Mouse (Mus musculus) activated CD4-positive, CD25-positive, alpha-beta regulatory T cell, adult 4 months (primary cell): ENCODE results near the gene Tbc1d15. TPM values are rescaled to one million over a fixed set of nuclear protein-coding genes. Genes with fewer than 3 reads are reported as not detected.

Source experiments
- ATAC-seq: one replicate; pipeline ENCODE4 v1.8.0; 2017
- polyA plus RNA-seq, 2 experiments: library from polyadenylated mRNA; unstranded; fragments of 100-300 nt; shearing (Covaris generic); gene quantifications; one replicate each; pipeline ENCODE4 v1.2.1; 2017

The Tbc1d15 gene
- polyA plus RNA-seq, result 100 to 1,000 TPM in 1 of 2 experiments, 10 to 100 TPM in 1; 87.7 to 108 TPM

DNA sequence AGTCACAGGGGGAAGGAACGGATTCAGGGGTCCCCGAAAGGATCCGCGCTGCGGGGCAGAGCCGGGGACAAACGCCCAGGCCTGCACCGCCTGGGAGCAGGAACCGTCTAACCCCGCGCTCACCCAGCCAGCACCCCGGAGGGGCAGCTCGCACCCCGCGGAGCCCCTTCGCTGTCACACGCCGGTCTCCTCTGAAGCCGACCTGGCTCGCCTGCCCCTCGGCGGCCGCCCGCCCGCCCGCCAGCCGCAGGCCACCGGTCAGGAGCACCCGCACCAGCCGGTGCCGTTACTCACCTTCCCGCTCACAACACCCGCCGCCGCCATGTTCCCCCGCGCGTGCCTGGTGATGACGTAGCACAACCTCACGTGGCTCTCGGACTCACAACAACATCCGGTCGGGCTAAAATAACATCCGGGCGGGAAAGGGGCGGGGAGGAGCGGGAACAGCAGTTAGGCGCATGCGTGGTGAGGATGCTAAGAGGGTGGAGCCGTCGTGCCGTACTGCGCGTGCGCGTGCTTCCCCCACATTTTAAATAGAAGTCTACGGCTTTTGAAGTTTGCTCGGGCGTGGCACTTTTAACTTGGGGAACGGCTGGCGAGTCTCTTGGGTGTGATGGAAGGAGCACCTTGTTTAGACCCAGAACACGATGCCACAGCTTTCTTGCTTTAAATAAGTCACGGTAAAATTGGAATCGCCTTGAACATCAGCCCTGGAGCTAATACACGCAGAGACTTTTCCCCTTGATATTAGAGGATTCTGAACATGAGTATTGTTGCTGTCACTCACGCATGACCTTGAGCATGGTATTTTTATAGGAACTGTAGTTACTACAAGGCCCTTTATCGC, at the start of gene Tbc1d15:
Gene Tbc1d15, minus strand, starts transcription at position 380 of the 847 bp plus-strand sequence.
- peak; percentile 86 for ATAC-seq

DNA sequence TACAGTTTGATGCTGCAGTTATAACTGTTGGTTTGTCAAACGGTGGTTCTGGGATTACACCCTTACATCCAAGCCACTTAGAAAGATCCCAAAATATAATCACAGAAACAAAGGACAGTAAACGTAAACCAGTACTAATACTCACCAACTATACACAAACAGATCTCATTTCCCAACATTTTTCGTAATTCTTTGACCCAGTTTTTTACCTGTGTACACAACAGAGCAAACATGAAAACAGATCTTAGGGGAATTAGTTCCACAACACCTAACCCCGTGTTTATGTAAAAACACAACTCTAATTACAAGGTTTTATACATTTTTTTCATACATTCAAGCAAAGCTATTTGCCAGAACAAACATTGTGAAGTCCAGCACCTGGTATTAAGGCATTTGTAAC, 47.4 kb upstream of the Tbc1d15 start:
- no peak for ATAC-seq

DNA sequence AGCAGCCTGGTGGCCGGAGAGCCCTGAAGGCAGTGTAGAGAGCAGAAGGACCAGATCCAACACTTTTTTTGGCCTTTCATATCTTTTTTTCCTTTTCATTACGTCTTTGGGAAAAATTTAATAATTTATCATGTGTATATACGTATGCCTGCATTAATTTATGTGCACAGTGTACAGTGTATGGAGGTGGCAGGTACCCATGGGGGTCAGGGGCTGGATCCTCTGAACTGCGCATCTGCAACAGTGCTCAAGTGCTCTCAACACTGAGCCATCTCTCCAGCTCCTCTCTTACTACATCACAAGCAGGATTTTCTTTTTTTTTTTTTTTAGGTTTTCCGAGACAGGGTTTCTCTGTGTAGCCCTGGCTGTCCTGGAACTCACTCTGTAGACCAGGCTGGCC, 46.3 kb upstream of the Tbc1d15 start:
- no peak for ATAC-seq

DNA sequence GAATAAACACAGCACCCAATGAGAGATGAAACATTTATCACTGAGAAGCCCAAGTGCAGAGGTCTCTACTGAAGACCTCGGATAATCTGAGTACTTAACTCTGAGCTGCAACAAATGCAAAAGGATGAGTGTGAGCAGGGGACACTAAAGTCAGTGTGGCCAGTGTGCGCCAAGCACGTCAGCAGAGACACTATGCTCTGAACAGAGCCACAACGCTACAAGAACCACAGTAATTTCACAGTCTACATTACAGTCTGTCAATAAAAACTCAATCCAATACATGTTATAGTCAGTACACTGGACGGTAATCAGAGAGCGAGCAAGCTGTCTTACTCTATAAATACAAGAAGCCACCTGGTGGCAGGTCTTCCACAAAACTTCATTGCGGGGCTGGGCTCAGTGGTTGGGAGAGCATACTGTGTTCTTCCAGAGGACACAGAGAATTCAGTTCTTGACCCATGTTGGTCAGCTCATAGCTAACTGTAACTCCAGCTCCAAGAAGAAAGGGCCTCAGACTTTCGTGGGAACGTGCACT, 45.2 kb upstream of the Tbc1d15 start:
- ATAC-seq, result no peak

DNA sequence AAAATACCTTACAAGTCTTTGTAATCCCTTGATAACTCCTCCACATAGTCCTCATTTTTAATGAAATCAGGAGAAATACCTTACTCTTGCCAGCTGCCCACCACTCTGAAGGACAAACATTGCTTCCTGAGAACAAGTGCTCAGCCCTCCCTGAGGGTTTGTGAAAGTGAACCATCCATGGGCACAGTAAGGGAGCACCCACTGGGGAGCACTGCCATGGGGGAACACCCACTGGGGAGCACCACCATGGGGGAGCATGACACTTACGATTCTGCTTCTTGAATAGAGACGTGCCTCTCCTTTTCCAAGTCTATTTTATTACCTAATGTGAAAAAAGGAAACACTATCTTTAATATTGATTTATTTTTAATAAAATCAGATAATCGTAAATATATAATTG, 43.9 kb upstream of the Tbc1d15 start:
- no peak for ATAC-seq

DNA sequence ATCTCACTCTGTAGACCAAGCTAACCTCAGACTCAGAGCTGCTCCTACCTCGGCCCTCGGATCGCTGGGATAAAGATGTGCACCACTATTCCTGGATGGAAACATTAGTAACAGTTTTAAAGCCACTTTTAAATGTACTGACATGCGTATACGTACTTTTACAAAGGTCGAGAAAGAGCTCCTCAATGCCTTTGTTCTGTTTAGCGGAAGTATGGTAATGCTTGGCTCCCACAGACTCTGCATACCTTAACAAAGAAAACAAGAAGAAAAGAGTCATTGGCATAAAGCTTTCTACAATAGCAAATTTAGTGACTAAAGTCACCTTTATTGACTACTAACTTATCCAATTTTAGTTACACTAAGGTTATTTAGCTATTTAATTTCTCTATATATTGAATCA, 43.4 kb upstream of the Tbc1d15 start:
- ATAC-seq, result no peak

DNA sequence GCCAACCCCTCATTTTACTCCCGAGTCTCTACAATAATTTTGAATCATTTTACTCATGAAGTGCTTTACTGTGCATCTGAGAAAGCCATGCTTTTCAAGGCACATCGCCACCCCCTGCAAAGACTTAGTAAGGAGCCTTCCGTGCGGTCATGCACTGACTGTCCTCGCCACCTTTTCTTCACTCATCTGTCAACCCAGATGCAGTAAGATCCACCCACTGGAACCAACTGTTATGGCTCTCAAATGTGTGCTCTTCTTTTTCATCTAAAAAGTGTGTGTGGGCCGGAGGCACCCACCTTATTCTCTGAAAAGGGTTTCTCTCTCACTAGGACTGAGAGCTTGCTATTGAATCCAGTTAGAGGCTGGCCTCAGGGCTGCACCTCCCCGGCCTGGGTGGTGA, 42.7 kb upstream of the Tbc1d15 start:
- no peak for ATAC-seq

DNA sequence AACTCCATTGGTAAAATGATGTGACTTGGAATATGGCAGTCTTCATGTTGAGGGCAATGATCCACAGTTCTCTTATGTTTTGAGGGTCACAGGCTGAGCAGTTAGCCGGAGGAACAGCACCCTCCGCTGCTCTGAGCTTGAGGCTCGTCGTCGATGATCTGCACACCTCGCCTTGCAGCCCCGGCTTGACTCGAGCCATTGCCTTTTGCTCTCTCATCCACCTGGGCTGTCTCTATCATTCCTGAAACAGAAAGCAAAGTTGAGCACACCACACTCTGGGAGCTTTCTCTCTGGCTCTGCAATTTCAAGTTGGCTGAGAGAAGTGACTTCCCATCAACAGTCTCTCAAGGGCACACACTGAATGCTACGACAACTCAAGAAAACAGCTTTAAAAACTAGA, 39.4 kb upstream of the Tbc1d15 start:
- no peak for ATAC-seq

DNA sequence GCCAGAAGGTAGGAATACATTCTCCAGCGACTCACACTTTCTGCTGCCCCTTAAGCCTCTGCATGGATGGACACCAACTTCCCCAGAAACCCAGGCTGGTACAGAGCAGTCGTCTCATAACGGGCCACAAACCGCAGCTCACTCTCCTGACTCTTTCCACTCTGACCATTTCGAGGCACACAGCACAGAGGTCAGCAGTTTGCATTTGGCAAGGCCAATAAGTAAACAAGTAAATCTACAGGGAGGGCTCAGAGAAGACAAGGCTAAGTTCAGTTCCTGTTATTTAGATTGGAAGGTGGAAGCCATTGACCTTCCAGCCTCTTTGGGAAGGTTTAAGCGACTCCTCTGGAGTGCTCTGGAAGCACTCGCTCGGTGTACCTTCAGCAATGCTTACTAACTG, 37.6 kb upstream of the Tbc1d15 start:
- no peak for ATAC-seq

DNA sequence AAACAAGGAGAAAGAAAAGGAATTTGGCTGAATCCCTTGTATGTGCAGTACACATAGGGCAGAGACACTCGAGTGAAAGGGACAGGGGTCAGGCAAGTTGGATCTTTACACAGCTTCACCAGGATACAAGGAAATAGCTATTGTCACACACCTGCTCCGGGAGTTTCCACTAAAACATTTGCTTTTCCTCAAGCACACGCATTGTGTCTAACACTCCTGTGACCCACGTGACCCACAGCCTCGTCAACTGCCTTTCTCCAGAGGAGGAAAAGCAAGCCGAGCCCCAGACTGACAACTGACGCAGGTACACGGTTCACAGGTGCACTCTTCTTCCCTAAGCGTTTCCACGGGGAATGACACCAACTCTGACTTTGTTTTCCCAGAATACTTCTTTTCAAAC, 32.9 kb upstream of the Tbc1d15 start:
- no peak for ATAC-seq

DNA sequence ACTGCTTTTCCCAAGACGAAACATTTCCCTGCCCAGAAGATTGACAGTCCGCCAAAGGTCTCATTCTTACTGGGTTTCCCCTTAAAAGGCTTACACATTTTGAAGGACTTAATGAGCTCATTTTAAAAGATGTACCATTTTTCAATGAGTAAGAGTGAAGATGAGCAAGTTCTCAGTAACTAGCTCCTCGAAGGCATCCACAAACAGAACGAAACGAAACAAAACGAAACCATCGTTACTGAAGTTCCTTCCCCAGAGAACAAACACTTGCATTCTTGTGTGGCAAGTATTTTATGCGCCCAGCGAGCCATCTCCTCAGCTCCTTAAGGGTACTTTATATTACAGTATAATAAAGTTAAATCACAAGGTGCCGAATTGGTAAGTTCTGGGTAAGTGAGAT, 30.1 kb upstream of the Tbc1d15 start:
- ATAC-seq, result no peak

DNA sequence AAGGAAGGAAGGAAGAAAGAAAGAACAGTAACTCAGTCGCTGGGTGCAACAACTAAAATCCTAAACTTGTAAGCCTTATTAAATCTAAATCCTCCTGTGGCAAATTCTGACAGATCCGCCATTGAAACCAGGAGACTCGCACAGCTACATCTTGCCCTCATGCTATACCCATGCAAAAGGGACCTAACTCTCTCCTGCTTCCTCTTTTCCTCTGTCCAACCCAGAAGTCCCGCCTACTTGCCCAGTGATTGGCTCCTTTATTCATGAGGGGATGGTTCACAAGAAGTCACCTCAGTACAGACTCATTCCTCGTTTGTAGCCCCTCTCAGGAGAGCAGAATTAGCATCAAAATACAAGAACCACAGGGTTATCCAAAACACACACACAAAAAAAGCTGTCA, 20.4 kb upstream of the Tbc1d15 start:
- ATAC-seq, result no peak

DNA sequence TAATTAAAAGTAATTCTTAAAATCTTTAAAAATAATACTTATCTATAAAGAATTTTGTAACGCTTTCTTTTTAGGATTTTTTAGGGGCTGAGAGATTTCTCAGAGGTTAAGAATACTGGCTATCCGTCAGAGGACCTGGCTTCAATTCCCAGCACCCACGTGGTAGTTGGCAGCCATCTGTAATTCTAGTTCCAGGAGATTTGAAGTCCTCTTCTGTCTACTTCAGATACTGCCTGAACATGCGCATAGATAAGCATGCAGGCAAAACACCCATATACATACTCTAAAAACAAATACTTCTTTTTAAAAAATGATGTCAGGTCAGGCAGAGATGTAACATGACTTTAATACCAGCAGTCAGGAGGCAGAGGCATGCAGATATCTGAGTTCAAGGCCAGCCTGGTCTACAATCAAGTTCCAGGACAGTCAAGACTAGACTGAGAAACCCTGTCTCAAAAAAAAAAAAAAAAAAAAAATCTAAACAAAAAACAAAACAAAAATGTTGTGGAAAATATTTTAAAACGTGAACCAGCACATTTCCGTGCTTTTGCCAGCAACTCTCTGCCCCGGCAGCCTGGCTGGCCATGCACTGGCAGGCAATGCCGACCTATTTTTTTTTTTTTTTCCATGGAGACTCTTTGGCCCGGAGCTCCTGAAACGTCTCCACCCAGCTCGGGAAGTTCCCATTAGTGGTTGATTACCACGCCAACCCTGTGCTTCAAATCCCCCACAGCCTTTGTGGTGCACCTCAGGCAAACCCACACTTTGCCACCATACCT, 19.5 kb upstream of the Tbc1d15 start:
- no peak for ATAC-seq

DNA sequence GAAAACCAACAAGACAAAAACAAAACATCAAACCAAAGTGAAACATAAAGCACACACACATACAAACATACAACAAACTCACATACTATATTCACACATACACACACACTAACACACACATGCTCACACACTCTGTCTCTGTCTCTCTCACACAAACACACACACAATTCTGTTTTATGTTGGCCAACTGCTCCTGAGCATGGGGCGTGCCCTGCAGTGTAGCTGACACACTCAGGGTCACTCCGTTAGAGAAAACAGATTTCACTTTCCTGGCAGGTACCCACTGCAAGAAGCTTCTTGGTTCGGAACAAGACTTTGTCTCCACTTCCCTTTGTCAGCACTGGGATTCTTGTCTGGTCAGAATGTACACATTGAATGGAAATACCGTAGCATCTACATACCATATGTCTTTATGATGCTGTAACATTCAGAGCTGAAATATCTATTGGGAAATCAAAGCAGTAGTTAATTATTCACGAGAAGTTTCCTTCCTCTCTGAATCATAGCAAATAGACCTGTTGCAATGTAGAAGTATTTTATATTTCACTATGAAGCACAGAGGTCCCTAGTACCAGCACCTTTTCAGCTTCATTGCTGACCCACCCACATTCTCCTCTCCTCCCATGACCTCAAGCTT, 11.8 kb upstream of the Tbc1d15 start:
- ATAC-seq, result no peak

DNA sequence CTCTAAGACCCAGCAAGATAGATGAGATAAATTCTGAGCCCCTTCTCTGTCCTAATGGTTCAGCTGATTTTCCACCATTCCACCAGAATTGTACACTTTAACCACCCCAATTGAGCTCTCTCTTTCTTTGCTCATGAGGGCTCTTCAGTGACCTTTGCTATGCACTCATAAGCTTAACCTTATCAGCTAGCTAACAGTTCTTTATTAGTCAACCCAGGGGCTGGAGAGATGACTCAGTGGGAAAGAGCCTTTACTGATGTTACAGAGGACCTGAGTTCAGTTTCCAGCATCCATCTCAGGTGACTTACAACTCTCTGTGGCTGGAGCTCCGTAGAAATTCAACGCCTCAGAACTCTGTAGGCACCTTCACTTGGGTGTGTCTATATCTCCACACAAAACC, 11.0 kb upstream of the Tbc1d15 start:
- ATAC-seq, result no peak

DNA sequence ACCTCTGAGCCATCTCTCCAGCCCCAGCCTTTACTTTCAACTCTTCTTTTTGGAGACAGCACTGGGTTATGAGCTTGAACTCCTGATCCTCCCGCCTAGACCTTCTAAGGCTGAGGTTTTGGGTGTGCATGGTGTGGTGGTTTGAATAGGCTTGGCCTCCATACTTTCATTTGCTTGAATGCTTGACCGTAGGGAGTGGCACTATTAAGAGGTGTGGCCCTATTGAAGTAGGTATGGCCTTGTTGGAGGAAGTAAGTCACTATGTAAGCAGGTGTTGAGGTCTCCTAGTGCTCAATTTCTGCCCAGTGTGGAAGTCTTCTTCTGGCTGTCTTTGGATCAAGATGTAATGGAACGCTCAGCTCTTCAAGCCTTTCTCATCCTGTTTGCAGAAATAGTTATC, 10.2 kb upstream of the Tbc1d15 start:
- no peak for ATAC-seq

DNA sequence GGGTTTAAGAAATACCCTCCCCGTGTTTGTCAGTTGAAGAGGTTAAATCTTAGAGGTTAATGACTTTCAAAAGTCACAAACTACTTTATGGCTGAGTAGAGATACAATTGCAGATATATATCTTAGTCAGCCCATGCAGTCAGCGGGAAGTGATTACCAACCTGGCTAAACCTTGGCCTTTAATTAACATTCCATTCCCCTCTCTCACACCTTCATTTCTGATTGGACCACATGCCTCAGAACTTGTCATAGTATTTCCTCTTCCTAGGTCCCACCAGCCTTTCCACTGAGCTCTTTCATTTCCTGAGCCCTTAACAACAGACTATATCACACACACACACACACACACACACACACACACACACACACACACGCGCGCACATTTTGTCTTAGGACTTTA, 4.9 kb upstream of the Tbc1d15 start:
- ATAC-seq, result no peak

DNA sequence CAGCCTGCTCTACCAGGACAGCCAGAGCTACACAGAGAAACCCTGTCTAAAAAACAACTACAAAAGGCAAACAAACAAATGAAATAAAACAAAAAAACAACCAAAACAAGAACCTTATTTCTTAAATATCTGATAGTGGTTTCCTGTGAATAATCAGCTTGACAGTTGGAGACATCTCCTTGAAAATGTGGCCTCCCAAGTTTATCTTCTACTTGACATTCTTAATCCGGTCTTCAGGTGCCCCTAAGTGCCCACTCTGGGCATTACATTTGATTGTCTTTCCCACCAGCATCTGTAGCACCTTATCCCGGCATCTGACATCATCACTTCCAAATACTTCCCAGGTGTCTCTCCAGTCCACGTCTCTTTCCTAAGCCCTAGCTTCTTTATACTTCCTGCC, 2.3 kb upstream of the Tbc1d15 start:
- ATAC-seq, result no peak

DNA sequence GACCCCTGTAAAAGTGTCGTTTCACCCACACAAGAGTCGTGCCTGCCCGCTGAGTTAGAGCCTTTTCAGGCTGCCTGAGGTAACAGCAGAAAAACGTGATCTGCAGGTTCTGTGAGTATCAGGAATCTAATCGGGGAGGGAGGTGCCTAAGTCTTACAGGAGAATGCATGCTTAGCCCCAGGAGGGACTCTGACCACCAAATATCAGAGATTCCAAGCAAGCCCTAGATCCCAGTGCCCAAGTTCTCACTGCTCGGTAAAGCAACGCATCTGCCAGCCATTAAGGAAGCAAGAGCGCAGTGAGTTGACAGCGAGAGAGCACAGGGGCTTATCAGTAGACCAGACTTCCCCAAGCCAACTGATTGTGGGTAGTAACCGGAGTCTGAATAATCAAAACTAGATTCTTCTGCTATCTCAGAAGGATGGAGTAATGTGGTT, 1.1 kb upstream of the Tbc1d15 start:
- ATAC-seq, result no peak

DNA sequence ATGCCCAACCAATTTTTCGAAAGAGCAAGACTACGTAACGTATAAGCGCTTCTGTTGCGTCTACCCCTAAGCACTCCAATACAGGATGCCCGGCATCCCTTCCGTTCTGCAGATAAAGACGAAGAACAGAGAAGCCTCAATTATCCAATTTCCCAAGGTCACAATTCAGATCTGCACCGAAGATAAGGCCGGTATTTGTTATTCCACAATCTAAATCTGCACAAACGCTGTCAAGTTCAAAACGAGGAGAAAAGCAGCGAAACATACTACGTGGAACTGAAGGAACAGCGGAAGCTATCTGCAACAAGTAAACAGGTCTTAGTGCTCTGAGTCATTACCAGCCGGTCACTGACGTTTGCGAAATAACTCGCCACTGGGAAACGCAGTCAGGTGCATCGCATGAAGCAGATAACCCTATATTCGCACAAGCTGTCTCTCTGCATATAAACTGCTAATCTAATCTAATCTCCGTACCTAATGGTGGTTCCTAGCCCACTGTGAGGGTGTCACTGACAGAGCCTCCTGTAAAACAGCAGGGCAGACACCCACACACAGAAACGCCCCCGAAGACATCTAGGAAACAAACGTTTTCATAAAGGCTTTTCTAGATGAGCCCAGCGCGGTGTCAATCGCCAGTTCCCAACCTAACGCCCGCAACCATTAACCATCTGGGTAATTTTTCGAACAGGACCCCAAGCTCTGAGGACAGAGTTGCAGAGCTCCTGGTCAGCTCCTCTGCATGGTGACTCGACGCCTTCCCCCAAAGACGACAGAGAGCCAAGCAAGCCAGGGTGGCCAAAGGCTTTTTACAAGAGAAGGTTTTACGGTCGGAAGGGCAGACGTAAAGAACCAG, 806 bp downstream of the Tbc1d15 start:
- peak; percentile 20 for ATAC-seq

DNA sequence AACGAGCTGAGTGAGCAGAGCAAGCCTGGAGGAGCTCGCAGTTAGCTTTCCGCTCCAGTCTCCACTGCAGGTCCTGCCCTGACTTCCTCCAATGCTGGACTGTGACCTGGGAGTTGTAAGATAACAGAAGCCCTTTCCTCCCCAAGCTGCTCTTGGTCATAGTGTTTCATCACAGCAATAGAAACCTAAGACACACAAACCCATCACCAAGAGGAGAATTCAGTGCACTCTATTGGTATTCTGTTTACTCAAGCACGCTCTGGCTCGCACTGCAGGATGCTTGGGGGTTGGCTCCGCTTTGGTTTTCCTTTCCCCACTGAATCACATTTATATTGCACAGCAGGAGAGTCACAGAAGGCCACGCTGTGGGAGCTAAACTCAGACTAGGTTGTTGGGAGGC, 3.2 kb downstream of the Tbc1d15 start:
- ATAC-seq, result no peak

DNA sequence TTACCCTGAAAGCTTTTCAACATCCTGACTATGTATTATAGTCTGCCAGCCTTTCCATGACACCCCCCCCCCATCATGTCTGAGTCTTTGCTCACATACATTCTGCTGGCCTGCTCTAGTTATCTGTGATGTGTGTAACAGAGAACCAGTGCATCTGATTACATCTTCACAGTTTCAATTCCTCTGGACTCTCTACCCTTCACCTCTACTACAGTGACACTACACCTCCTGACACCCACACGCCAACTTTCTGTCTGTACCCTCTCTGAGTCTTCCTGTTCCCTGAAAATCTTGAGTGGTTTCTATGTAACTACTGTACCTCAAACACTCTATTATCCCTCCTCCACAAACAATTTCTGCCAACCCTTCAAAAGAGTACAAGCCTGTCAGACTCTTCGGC, 5.8 kb downstream of the Tbc1d15 start:
- peak; percentile 7 for ATAC-seq
